Mouse (Mus musculus): ENCODE data around the gene Rcn3.

DNA sequence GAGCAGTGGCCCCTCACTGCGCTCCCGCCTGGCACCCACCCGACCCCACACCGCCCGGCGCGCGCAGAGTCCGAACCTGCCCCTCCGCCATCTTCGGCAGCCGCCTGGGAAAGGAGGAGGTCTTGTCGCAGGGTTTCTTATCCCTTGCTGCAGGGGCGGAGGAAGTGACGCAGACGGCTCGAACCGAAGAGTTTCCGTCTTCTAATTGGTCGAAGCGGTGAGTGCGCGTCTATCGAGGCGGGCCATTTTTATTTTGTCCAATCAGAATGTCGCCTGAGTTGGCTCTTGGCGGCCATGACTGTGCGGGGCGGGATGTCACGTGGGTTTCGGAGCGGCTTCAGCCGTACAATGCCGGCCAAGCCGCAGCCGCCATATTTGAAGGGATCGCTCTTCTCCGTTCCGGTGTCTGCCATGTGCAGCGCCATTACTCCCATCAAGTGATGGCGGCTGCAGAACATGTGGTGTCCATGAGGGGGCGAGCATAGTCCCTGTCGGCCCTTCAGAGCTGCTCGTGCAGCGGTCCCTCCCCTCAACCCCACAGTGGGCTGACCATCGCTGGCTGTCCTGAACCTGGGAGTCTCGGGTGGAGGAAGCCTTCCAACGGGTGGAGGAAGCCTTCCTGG, 36.7 kb upstream of the Rcn3 start, which contains the start of gene Rpl13a:
- peak; percentile 77 for TF ChIP-seq CTCF (IDR thresholded peaks at IDR 0.05; ENCODE audit: insufficient read depth, low read length)
- peak; percentile 98 for TF ChIP-seq POLR2A (IDR thresholded peaks at IDR 0.05; ENCODE audit: borderline replicate concordance, extremely low read depth, low read depth, low read length)

All from lung, adult 2 months (tissue).